Mouse (Mus musculus) limb, embryonic 15.5 days (tissue): ENCODE data around the gene Rufy1. TPM values are rescaled to one million over a fixed set of nuclear protein-coding genes. Genes with fewer than 3 reads are reported as not detected.
A peak's percentile ranks its signal among the peaks of the same experiment; 100 is the strongest.
"Not testable (repeated sequence)": the region's sequence is repeated elsewhere in the genome, so short reads cannot be mapped to it uniquely, and the experiment has no call there.

ENCODE experiments used
- ATAC-seq: fragments of 200-750 bp; cut with Nextera tagmentation; 2 replicates; pipeline ENCODE4 v1.8.0; 2017; ENCODE audit warnings: low read depth, moderate TSS enrichment; ENCODE audit not compliant: insufficient number of reproducible peaks, low FRiP score, low TSS enrichment
- H3K27ac ChIP-seq: fragments of 300-500 bp; sonication (generic); 2 replicates; pipeline ENCODE4 v1.5.1; 2015; ENCODE audit warnings: moderate library complexity, mild to moderate bottlenecking, inconsistent platforms
- H3K27me3 ChIP-seq: fragments of 300-500 bp; sonication (generic); 2 replicates; pipeline ENCODE4 v1.6.1; 2015; ENCODE audit warnings: inconsistent platforms
- H3K36me3 ChIP-seq: fragments of 300-500 bp; sonication (generic); 2 replicates; pipeline ENCODE4 v1.6.1; 2015; ENCODE audit warnings: inconsistent platforms
- H3K4me1 ChIP-seq: fragments of 300-500 bp; sonication (generic); 2 replicates; pipeline ENCODE4 v1.6.1; 2015; ENCODE audit warnings: inconsistent platforms
- H3K4me2 ChIP-seq: fragments of 300-500 bp; sonication (generic); 2 replicates; pipeline ENCODE4 v1.6.1; 2015; ENCODE audit warnings: mild to moderate bottlenecking, inconsistent platforms
- H3K4me3 ChIP-seq: fragments of 300-500 bp; sonication (generic); 2 replicates; pipeline ENCODE4 v1.5.1; 2015; ENCODE audit warnings: mild to moderate bottlenecking, inconsistent platforms
- H3K9ac ChIP-seq: fragments of 300-500 bp; sonication (generic); 2 replicates; pipeline ENCODE4 v1.6.1; 2015; ENCODE audit warnings: inconsistent platforms
- H3K9me3 ChIP-seq: fragments of 300-500 bp; sonication (generic); 2 replicates; pipeline ENCODE4 v1.6.1; 2016; ENCODE audit warnings: inconsistent platforms
- WGBS: fragments of 180-500 bp; shearing (Covaris S2); methylation state at CpG from one replicate; pipeline ENCODE4 v1.1.7; 2015; 5-methylcytosine and 5-hydroxymethylcytosine counted together
- polyA plus RNA-seq: library from polyadenylated mRNA; unstranded; fragments of >200 nt; fragmentation: Nextera tagmentation; extraction: Ambion mirVana; gene quantifications from 2 replicates; pipeline ENCODE4 v1.2.1, GENCODE M21; 2015

The Rufy1 gene
- polyA plus RNA-seq, 1 experiment from 2014 or later = 23.5 TPM

DNA sequence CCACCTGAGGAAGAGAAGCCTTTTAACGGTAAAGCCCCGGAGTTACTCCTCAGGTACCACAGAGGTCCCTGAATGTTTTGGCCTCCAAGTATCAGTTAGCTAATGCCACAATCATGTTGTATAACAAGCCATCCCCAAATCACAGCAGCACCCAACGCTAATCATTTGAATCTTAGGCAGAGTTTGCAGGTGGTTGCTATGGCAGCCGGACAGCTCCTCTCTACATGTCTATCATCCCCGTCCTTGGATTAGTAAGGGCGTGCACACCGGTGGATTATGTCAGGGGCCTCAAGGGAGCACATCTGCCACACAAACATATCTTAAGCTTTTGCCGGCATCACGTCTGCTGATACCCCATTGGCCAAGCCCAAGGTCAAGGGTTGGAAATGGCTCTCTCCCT, 19.3 kb upstream of the Rufy1 start:
- H3K4me3 ChIP-seq = no peak overlapping the region
- peaks cover 6% of the 10 kb centered on the region; the same call in 1 of the 2 replicates for H3K4me1 ChIP-seq
- H3K9me3 ChIP-seq = no peaks in the 10 kb centered on the region
- no peak overlapping the region for H3K27ac ChIP-seq
- ATAC-seq = no peak
- no peak overlapping the region for H3K9ac ChIP-seq
- no peaks in the 10 kb centered on the region for H3K27me3 ChIP-seq
- whole genome bisulfite sequencing = 71% methylated on average over 9 of the region's 9 CpGs
- H3K4me2 ChIP-seq = no peak overlapping the region
- H3K36me3 ChIP-seq = no peaks in the 10 kb centered on the region

DNA sequence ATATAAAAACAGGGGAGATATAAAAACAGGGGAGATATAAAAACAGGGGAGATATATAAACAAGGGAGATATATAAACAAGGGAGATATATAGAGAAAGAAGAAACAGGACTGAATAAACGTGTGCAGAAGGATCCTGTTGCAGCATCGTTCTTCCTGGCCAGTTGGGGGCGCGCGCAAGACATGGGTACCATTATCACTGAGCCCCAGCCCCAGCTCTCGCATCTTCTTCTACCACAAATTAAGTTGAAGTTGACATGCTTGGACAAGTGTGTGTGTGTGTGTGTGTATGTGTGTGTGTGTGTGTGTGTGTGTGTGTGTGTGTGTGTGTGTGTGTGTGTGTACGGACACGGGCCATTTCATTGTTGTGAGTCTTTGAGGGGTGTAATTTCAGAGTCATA, 17.2 kb upstream of the Rufy1 start:
- H3K9ac ChIP-seq, ATAC-seq, H3K9me3 ChIP-seq, H3K27me3 ChIP-seq, H3K27ac ChIP-seq, H3K4me2 ChIP-seq, H3K4me1 ChIP-seq, H3K36me3 ChIP-seq, H3K4me3 ChIP-seq: not testable (repeated sequence)
- WGBS = 45% methylated on average over 6 of the region's 8 CpGs

DNA sequence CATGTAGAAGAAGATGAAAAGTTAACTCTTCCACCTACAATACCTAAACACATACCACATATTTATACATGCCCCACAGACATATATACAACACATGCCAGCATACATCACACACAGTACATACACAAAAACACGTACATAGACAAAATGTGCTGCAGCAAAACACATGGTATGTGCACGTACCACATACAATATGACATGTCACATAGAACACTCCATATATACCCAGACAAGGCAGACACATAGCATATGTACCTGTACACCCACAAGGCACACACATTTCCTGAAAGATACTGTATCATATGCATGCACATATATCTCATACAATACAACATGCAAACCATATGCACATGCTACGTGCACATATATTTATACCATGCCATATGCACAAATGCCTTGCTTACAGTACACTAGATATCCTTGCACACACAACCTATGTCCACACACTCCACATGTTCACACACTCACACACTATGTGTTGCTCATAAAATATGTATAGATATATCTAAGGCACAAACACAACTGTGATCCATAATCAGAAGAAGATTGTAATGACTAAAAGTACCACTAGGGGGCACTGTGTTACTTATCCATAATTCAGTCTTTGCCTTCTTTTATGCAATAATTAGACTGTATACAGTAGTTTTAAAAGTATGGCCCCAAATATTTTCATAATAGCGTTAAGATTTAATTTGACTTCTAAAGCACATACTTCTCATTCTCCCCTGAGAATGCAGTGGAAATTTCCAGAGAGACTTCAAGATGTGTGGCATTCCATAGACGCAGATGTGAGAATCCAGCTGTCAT, 12.5 kb upstream of the Rufy1 start:
- no peak overlapping the region for H3K4me2 ChIP-seq
- no peak overlapping the region for H3K27ac ChIP-seq
- 63% methylated on average over 5 of the region's 5 CpGs for WGBS
- H3K27me3 ChIP-seq = no peaks in the 10 kb centered on the region
- H3K36me3 ChIP-seq = no peaks in the 10 kb centered on the region
- no peak overlapping the region for H3K4me3 ChIP-seq
- H3K9ac ChIP-seq = no peak overlapping the region
- ATAC-seq = no peak
- H3K9me3 ChIP-seq = no peaks in the 10 kb centered on the region
- H3K4me1 ChIP-seq = peaks cover 12% of the 10 kb centered on the region; the same call in 1 of the 2 replicates

DNA sequence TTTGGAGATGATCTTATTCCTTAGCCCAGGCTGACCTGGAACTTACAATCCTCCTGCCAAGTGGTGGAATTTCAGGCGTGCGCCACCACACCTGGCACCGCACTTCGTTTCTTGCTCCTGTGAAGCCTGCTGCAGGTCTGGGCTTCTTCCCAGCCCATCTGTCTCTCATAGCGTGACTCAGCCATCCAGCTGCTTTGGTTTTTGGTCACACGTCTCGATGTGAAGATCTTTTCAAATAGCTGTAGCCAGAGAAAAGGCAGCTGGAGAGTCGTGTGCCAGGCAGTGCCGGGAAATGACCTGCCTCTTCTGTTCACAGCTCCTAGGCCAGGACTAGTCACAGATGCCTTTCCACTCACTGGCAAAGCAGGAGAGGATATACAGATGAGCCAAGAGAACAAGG, 10.7 kb upstream of the Rufy1 start:
- Histone ChIP-seq H3K4me3 (no peak overlapping the region), H3K9ac (no peak overlapping the region), H3K4me2 (no peak overlapping the region), H3K4me1 (peaks cover 12% of the 10 kb centered on the region; the same call in 1 of the 2 replicates), H3K9me3 (no peaks in the 10 kb centered on the region), H3K36me3 (no peaks in the 10 kb centered on the region), H3K27me3 (no peaks in the 10 kb centered on the region), H3K27ac (0 out of 2 replicates have a peak overlapping the region, but pooled peaks have one; percentile 38)
- ATAC-seq = peak; percentile 44; the same call in 1 of the 2 replicates
- WGBS = 34% methylated on average over 9 of the region's 9 CpGs

DNA sequence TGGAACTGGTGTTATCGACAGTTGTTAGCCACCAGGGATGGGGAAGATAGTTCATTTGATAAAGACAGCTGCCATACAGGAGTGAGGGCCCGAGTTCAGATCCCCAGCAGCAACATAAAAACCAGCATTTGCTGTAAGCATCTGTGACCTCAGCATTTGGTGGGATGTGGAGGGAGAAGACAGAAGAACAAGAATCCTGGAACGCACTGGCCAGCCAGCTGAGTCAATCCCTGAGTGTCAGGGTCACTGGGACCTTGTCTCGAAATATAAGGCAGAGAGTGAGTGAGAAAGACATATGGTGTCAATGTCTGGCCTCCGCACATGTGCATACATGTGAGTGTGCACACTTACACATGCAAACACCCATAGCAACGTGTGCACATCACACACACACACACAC, 9.8 kb upstream of the Rufy1 start:
- Histone ChIP-seq H3K36me3 (no peaks in the 10 kb centered on the region), H3K4me1 (peaks cover 12% of the 10 kb centered on the region; the same call in 1 of the 2 replicates), H3K9ac (no peak overlapping the region), H3K9me3 (no peaks in the 10 kb centered on the region), H3K4me3 (no peak overlapping the region), H3K4me2 (no peak overlapping the region), H3K27me3 (no peaks in the 10 kb centered on the region), H3K27ac (no peak overlapping the region)
- no peak for ATAC-seq
- 77% methylated on average over 6 of the region's 6 CpGs for WGBS

DNA sequence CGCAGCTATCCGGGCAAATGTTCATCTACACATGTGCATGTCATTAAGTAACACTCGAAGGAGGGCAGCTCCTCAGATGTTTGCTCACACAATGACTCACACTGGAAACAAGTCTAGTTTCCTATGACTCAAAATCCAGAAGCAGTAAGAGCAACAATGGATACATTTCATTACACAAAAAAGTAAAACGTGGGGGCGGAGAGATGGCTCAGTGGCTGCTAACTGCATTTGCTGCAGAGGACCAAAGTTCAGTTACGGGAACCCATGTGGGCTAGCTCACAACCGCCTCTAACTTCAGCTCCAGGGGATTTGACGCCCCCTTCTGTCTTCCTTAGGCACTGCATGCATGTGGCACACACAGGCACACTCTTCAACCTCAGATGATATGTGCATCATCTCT, 8.9 kb upstream of the Rufy1 start:
- Histone ChIP-seq H3K9me3 (no peaks in the 10 kb centered on the region), H3K9ac (no peak overlapping the region), H3K4me1 (peaks cover 12% of the 10 kb centered on the region; the same call in 1 of the 2 replicates), H3K4me3 (no peak overlapping the region), H3K4me2 (no peak overlapping the region), H3K27ac (no peak overlapping the region; the same call in 1 of the 2 replicates), H3K27me3 (no peaks in the 10 kb centered on the region), H3K36me3 (no peaks in the 10 kb centered on the region)
- no peak for ATAC-seq
- 41% methylated on average over 8 of the region's 8 CpGs for WGBS

DNA sequence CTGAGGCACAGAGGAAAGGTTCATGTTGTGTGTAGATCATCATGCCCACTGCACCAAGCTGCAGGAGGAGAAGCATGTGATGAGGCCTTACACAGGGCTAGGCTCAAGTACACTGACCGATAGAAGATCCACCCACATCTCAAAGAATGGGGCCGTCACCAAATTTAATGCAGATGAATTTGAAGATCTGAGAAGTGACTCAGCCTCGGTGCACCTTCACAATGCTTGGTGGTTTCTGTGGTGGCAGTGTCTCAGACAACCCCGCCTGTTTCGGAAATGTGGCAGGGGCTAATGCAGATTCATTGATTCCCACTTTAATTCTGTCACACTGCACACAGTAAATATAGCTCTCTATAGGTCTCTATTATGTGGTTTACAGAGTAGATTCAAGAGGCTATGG, 2.0 kb upstream of the Rufy1 start:
- ATAC-seq = no peak

DNA sequence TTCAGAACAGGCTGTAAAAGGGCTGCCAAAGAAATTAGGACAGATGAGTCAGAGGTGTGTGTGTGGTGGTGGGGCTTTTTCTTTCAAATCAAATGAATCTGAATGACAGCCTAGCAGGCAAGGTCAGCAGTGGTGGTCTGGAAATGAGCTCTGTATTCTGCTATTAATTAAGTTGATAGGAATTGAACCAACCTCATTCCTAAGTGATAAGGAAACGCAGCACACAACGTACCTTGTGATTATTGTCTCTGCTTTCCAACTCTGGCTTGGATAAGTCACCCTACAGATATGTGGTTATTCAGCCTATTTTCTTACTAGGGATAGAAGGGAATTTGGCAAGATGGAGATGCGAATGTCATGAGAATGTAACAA, 1.1 kb upstream of the Rufy1 start:
- 72% methylated on average over 3 of the region's 3 CpGs for WGBS

More for the DNA sequence above, 2.0 kb upstream of the Rufy1 start:
- Histone ChIP-seq H3K4me2 (no peak overlapping the region), H3K27me3 (no peaks in the 10 kb centered on the region), H3K27ac (no peak overlapping the region), H3K9ac (no peak overlapping the region), H3K4me3 (no peak overlapping the region), H3K9me3 (no peaks in the 10 kb centered on the region), H3K4me1 (peaks cover 13% of the 10 kb centered on the region), H3K36me3 (no peaks in the 10 kb centered on the region)
- WGBS = 86% methylated on average over 5 of the region's 5 CpGs

DNA sequence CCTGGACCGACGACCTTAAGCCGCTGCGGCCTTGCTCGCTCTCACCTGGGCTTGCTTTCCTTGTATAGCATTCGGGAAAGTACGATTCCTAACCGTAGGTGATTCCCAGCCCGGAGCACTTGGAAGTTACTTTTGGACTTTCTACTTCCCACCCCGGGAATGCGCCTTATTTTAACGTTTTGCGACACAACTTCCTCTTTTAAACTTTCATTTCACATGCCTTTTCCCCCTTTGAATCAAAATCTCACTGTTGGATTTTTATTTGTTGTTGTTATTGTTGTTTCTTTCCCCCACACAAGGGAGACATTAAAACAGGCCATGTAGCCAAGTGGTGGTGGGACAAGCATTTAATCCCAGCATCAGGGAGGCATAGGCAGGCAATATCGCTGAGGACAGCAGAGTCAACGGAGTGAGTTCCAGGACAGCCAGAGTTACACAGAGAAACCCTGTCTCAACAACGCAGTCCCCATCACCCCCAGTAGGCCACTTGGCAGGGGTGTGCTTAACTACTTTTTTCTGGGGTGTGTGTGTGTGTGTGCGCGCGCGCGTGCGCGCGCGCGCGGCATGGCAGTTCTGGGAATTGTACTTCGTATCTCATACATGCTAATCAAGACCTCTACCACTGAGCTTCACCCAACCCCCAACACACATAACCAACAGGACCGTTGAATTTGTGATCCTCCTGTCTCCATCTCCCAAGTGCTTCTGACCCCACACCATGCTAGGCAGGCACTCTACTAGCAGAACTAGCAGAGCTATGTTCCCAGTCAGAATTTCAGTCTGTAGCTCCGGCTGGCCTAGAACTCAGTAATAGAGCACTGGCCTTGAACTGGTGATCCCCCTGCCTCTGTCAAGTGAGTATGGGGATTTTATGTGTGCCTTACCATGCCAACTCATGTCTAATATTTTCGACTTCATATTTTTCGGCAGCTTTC, 476 bp upstream of the Rufy1 start:
- H3K4me1 ChIP-seq = peaks cover 13% of the 10 kb centered on the region
- H3K9me3 ChIP-seq = no peaks in the 10 kb centered on the region
- peak overlapping the region; percentile 84 for H3K9ac ChIP-seq
- peak overlapping the region; percentile 95 for H3K27ac ChIP-seq
- H3K4me2 ChIP-seq = peak overlapping the region; percentile 61
- 23% methylated on average over 32 of the region's 32 CpGs for WGBS
- no peak; the same call in 1 of the 2 replicates for ATAC-seq
- no peaks in the 10 kb centered on the region for H3K27me3 ChIP-seq
- peak overlapping the region; percentile 91 for H3K4me3 ChIP-seq
- H3K36me3 ChIP-seq = no peaks in the 10 kb centered on the region

More for the DNA sequence above, 1.1 kb upstream of the Rufy1 start:
- no peaks in the 10 kb centered on the region for H3K27me3 ChIP-seq
- H3K9ac ChIP-seq = no peak overlapping the region
- H3K4me1 ChIP-seq = peaks cover 13% of the 10 kb centered on the region
- H3K9me3 ChIP-seq = no peaks in the 10 kb centered on the region
- no peak overlapping the region for H3K4me3 ChIP-seq
- H3K36me3 ChIP-seq = no peaks in the 10 kb centered on the region
- no peak overlapping the region for H3K27ac ChIP-seq
- H3K4me2 ChIP-seq = no peak overlapping the region
- no peak for ATAC-seq

DNA sequence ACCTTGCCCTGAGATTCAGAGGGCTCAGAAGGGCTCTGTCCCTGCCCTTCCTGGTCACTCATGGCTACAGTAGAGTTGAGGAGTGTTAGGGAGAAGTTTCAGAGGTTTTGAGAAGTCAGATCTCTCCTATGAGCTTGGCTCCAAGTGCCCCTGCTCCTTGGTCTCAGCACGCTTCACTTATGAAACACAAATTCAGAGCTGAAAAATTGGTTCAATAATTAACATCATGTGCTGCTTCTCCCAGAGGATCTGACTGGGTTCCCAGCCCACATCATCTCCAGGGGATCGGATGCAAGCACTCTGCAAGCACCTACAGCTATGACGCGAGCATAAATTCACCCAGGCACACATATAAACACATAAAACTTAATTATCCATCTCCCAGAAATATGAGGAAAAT, 4.9 kb downstream of the Rufy1 start:
- no peaks in the 10 kb centered on the region for H3K36me3 ChIP-seq
- no peak overlapping the region for H3K9ac ChIP-seq
- WGBS = 86% methylated on average over 4 of the region's 4 CpGs
- ATAC-seq = no peak
- no peaks in the 10 kb centered on the region for H3K9me3 ChIP-seq
- H3K4me3 ChIP-seq = no peak overlapping the region
- peaks cover 16% of the 10 kb centered on the region for H3K4me1 ChIP-seq
- no peak overlapping the region for H3K4me2 ChIP-seq
- H3K27ac ChIP-seq = no peak overlapping the region
- H3K27me3 ChIP-seq = no peaks in the 10 kb centered on the region

DNA sequence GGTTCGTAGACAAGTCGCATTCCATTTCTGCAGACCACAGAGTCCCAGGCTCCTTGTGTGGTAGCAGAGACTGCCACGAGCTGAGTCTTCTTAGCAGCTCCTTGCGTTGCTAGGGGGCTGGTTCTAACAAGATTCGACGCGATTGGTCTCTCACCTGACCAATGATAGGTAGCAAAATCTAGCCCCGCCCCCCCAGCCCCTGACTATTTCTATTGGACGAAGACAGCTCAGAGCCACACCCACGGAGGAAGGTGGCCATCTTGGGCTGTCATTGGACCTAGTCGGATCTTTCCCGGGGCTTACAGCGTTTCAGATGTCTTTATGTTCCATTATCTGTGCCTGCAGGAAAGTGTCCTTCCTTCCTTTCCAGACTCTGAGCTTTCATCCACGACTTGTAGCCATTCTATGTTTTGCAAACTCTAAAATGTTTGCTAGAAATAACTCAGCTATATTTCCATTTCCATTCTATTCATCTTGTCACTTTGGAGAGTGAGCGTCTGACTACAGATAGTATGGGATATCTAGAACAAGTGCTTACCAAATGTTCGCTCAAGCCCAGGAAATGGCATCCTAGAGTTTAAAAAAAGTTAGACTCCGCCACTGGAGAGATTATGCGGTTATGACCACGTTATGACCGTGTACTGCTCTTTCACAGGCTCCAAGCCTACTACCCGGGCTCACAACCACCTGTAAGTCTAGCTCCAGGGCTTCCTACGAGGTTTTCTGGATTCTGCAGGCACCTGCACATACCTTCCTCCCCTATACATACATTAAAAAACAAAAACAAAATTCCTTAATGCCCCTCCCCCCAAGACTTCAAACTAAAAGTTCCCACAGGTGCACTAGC, 8.8 kb downstream of the Rufy1 start:
- 19% methylated on average over 22 of the region's 22 CpGs for WGBS
- H3K4me3 ChIP-seq = peak overlapping the region; percentile 38
- no peaks in the 10 kb centered on the region for H3K9me3 ChIP-seq
- H3K4me1 ChIP-seq = peaks cover 10% of the 10 kb centered on the region; the same call in 1 of the 2 replicates
- H3K27ac ChIP-seq = peak overlapping the region; percentile 48
- no peak overlapping the region for H3K9ac ChIP-seq
- ATAC-seq = peak; percentile 95
- H3K27me3 ChIP-seq = no peaks in the 10 kb centered on the region
- H3K36me3 ChIP-seq = peaks cover 20% of the 10 kb centered on the region
- peak overlapping the region; percentile 60 for H3K4me2 ChIP-seq
